Mouse (Mus musculus) gastrocnemius, adult 8-10 months (tissue): ENCODE measurements around the gene Adamts10. TPM values are rescaled to one million over a fixed set of nuclear protein-coding genes. Genes with fewer than 3 reads are reported as not detected.

Experiments
- DNase-seq, 2 experiments: peaks; one replicate each; pipeline ENCODE4 v3.0.0; 2022; ENCODE audit warnings: low spot score in 2 of 2
- total RNA-seq, 4 experiments: library from RNA; stranded (reverse); gene quantifications; 2 replicates each; pipeline ENCODE4 v1.2.4; 2022

The Adamts10 gene
- total RNA-seq, 4 experiments from 2014 or later = 2.6 to 5.4 (median 3.2) TPM

GRCm38 (mm10) chr17:33552964-33553363 is 29.0 kb downstream of the Adamts10 start:
- DNase-seq = no peak

DNA sequence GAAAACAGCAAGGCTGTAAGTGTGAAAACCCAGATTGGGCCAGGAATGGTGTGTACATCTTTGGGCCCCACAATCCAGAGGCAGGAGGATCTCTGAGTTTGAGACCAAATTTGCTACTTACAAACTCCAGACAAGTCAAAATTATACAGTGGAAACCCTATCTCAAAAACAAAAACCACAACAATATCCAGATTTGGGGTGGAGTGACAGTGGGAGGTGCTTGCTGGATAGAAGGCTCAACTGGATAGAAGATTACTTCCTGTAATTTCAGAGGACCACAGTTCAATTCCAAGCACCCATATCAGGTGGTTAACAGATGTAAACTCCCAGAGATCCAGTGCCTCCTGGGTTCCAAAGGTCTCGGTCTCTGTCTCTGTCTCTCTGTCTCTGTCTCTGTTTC is 30.5 kb downstream of the Adamts10 start:
- no peak for DNase-seq

GRCm38 (mm10) chr17:33555223-33555855 is 31.3 kb downstream of the Adamts10 start, which contains the start of gene Myo1f:
TSS of gene Myo1f (plus strand) at chr17:33555707.
- no peak for DNase-seq

DNA sequence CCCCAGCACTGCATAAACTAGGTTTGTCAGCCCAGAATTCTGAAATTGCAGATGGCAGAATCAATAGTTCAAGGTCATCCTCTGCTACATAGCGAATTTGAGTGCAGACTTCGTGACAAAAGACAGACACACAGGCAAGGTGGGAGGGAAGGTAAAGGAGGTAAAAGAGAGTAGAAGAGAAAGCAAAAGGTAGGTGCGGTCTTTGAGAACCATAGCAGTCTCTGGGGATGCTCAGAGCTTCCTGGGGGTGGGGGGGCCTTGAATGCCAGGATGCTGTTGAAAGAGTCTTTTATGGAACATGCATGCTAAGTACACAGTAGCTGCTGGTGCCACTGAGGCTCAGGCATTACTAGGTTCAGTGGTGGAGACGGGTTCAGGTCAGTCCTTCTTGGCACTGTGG is 33.9 kb downstream of the Adamts10 start:
- no peak for DNase-seq

DNA sequence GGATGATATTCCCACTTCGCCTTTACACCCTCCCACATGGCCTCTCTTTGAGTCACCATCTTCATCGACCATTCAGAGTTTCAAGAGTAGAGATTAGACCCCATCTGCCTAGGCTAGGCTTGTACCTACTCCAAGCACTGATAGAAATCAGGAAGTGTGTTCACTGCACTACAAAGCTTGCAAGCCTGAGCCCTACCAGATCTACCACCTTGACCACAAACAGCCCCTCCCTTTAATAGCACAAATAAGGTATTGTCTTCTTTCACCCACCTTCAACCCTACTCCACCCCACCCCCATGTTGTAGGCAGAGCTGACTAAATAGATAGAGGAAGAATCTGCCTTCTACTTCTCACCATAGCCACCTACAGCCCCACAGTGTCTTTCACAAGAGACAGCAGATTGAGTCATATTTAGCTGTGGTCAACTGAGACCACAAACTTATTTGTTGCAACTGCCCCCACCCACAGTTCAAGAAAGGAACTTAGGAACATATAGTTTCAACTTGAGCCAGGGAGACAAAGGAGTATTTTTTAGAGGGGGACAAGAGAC is 39.6 kb downstream of the Adamts10 start:
- DNase-seq = no peak

GRCm38 (mm10) chr17:33564599-33564998 is 40.6 kb downstream of the Adamts10 start:
- no peak for DNase-seq

DNA sequence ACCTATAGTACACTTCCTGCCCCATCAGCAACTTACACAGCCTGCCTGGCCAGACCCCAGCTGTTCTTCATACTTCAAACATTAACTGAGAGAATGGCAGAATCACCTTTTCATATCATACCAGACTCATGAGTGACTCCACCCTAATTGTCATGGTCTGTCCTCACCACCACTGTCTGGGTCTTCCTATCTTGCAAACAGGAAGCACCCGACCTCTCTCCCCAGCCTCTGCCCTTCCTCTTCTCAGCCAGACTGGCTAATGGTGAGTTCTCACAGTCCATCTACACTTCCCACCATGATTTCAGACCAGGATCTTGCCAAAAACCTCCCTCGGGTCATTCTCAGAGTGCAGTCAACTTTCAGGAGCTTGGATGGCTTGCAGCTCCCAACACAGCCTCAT is 42.2 kb downstream of the Adamts10 start:
- DNase-seq = no peak

DNA sequence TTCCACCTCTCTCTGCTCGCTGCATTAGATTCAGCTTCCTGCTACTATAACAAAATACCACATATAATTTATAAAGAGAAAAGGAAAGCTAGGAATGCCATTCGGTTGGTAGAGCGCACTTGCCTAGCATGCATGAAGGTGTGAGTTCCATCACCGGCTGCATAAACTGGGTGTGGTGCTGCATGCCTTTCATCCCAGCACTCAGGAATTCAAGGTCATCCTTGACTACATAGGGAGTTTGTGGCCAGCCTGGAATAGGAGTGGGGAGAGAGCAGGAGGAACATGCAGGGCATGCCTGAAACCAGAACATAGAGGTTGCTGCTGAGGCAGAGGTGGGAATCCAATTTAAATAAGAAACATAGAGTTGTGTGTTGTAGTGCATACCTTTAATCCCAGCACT is 60.1 kb downstream of the Adamts10 start:
- no peak for DNase-seq

- no peak for DNase-seq
Observed at GRCm38 (mm10) chr17:33586011-33586410, 62.0 kb downstream of the Adamts10 start.

GRCm38 (mm10) chr17:33597271-33597670 is 73.3 kb downstream of the Adamts10 start:
- DNase-seq = no peak

DNA sequence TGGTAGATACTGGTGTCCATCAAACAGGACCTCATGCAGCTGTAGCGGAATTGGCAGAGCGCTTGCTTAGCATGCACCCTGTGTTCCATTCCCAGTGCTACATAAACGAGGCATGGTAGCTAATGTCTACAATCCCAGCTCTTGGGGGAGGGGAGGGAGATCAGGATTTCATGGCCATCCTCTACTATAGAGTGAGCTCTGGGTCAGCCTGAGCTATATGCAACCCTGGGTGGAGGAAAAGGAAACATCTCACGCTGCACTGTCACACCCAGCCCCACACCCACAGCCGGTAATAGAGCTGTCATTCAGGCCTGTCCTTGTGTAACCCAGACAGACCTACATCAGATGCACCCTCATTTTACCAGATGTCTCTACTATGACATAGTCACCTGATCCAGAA is 74.5 kb downstream of the Adamts10 start:
- DNase-seq = no peak

DNA sequence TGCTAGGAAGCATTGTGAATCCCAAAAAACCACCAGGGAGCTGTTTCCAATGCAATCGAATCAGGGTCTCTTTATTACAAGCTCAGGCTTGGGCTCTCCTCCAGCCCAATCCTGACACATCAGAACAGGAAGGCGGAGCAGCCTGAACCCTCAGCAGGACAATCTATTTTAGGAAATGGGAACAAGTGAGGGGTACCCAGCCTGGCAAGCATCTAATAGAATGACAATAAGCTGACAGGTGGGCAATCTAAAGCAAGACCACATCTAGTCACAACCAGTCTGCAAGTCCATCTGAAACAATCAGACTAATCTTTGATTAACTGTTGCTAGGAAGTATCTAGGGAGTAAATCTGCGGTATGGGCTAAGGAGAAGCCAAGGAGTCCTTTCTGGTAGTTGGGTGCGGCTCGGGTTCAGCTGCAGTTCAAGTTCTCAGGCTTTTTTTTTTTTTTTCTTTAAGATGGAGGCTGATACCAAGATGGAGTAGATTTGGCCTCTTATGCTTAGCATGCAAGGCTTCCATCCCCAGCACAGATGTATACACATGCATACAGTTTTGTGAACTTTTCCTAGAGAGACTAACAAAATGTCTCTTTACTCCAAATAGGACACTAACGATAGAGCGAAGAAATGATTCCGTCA is 76.0 kb downstream of the Adamts10 start:
- no peak for DNase-seq

DNA sequence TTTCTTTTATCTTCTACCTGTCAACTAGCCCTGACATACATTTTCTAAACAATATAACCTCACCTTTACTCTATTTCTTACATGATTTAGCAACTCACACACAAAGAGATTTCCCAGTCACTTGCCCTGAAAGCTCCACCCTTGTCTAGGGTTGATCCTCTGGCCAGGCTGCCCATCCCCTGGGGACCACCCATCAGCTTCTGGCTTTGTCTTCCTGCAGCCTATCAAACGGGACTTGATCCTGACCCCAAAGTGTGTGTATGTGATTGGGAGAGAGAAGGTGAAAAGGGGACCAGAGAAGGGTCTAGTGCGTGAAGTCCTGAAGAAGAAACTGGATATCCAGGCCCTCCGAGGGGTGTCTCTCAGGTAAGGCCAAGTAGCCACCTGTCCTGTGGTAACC is 76.8 kb downstream of the Adamts10 start:
- DNase-seq = no peak

- no peak for DNase-seq
Observed at GRCm38 (mm10) chr17:33601947-33602346, 77.9 kb downstream of the Adamts10 start.

Other genes with a start within 250 kb of the Adamts10 start
- gene Zfp955b, start 234.7 kb upstream of the Adamts10 start, total RNA-seq = 10 to 100 TPM in 2 of 4 experiments, 1 to 10 TPM in 2; 8.8 to 12.0 (median 10.2) TPM
- gene Zfp81, start 165.3 kb upstream of the Adamts10 start, total RNA-seq = 1 to 10 TPM; 2.6 to 4.8 (median 3.1) TPM
- gene Zfp101, start 129.6 kb upstream of the Adamts10 start, total RNA-seq = 1 to 10 TPM; 3.1 to 3.6 (median 3.4) TPM
- not detected for gene Actl9, start 91.3 kb upstream of the Adamts10 start, total RNA-seq
- 1 to 10 TPM in 1 of 4 experiments, under 1 TPM in 3; 0.07 to 2.0 (median 0.34) TPM for gene Myo1f, start 31.5 kb downstream of the Adamts10 start, total RNA-seq
- gene Zfp414, start 104.9 kb downstream of the Adamts10 start, total RNA-seq = 1 to 10 TPM; 4.7 to 8.6 (median 6.3) TPM
- gene Pram1, start 113.9 kb downstream of the Adamts10 start, total RNA-seq = under 1 TPM in 2 of 4 experiments, not detected in 2; 0.15 to 0.24 TPM
- gene Hnrnpm, start 162.7 kb downstream of the Adamts10 start, total RNA-seq = 10 to 100 TPM; 37.6 to 69.2 (median 57.2) TPM
- gene March2, start 194.5 kb downstream of the Adamts10 start, total RNA-seq = 100 to 1,000 TPM in 1 of 4 experiments, 10 to 100 TPM in 3; 90.1 to 113 (median 96.7) TPM
- gene Rab11b, start 236.3 kb downstream of the Adamts10 start, total RNA-seq = 100 to 1,000 TPM; 131 to 136 (median 133) TPM